Mouse (Mus musculus) lung, postnatal 0 days (tissue): ENCODE measurements around the gene Dbf4. TPM values are rescaled to one million over a fixed set of nuclear protein-coding genes. Genes with fewer than 3 reads are reported as not detected.

ENCODE experiments used
- ATAC-seq: fragments of 200-750 bp; cut with Nextera tagmentation; 2 replicates; pipeline ENCODE4 v1.8.0; 2017; ENCODE audit warnings: moderate library complexity
- DNase-seq: peaks from one replicate; pipeline ENCODE4 v3.0.0-alpha.2; 2016; ENCODE audit warnings: low spot score
- H3K27ac ChIP-seq: fragments of 300-500 bp; sonication (generic); 2 replicates; pipeline ENCODE4 v1.5.1; 2014; ENCODE audit warnings: antibody characterized with exemption, mild to moderate bottlenecking, low read length, mixed read lengths
- H3K27me3 ChIP-seq: fragments of 300-500 bp; sonication (generic); replicated peaks from 2 replicates; pipeline ENCODE4 v1.6.1; 2014; ENCODE audit warnings: low read length, mixed read lengths; ENCODE audit not compliant: insufficient read depth
- H3K36me3 ChIP-seq: fragments of 300-500 bp; sonication (generic); 2 replicates; pipeline ENCODE4 v1.6.1; 2014; ENCODE audit warnings: low read length, mixed read lengths; ENCODE audit not compliant: insufficient read depth
- H3K4me1 ChIP-seq: fragments of 300-500 bp; sonication (generic); 2 replicates; pipeline ENCODE4 v1.6.1; 2014; ENCODE audit warnings: antibody characterized with exemption, low read depth, low read length, mixed read lengths; ENCODE audit not compliant: insufficient read depth
- H3K4me2 ChIP-seq: fragments of 300-500 bp; sonication (generic); replicated peaks from 2 replicates; pipeline ENCODE4 v1.6.1; 2014; ENCODE audit warnings: low read depth, mild to moderate bottlenecking, low read length, moderate library complexity, mixed read lengths
- H3K4me3 ChIP-seq: fragments of 300-500 bp; sonication (generic); 2 replicates; pipeline ENCODE4 v1.5.1; 2014; ENCODE audit warnings: low read depth, low read length
- H3K9ac ChIP-seq: fragments of 300-500 bp; sonication (generic); replicated peaks from 2 replicates; pipeline ENCODE4 v1.6.1; 2014; ENCODE audit warnings: low read depth, mild to moderate bottlenecking
- H3K9me3 ChIP-seq: fragments of 300-500 bp; sonication (generic); 2 replicates; pipeline ENCODE4 v1.6.1; 2016; ENCODE audit warnings: low read length, mixed read lengths
- CTCF ChIP-seq: IDR thresholded peaks from 2 replicates; pipeline ENCODE4 v1.5.1; 2016; ENCODE audit warnings: antibody characterized with exemption, mild to moderate bottlenecking
- EP300 ChIP-seq: IDR thresholded peaks from 2 replicates; pipeline ENCODE4 v1.6.1; 2016; ENCODE audit warnings: antibody characterized with exemption, mild to moderate bottlenecking, control low read depth
- WGBS: fragments of 180-500 bp; shearing (Covaris S2); extraction: QIAGEN DNeasy Blood & Tissue Kit; methylation state at CpG from one replicate; pipeline ENCODE4 v1.1.7; 2014; 5-methylcytosine and 5-hydroxymethylcytosine counted together
- polyA plus RNA-seq: library from polyadenylated mRNA; unstranded; fragments of >200 nt; fragmentation: Nextera tagmentation; extraction: Ambion mirVana; gene quantifications from 2 replicates; pipeline ENCODE4 v1.2.1, GENCODE M21; 2015

Gene Dbf4
- polyA plus RNA-seq, 1 experiment from 2014 or later: 10.8 TPM

DNA sequence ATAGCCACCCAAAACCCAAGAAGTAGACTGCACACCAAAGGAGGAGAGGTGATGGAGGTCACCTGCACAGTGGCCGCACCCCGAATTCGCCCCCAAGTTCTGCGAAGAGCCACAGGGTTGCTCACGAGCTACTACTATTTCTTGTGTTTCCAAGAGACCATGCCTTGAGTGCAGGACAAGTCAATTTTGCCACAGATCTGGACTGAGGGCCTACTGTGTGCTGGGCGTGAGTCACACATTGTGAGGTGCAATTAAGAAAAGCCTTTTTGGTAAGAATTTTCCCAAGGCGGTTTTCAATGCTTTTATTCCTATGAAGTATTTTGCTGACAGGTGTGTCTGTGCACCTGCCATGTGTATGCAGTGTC lies 54.2 kb downstream of the Dbf4 start:
- Histone ChIP-seq H3K27ac (no peak overlapping the region), H3K4me3 (peak overlapping the region; percentile 48), H3K36me3 (no peaks in the 10 kb centered on the region), H3K9me3 (no peaks in the 10 kb centered on the region), H3K4me2 (peak overlapping the region; percentile 87; the same call in 1 of the 2 replicates), H3K27me3 (peaks cover 7% of the 10 kb centered on the region; the same call in 1 of the 2 replicates), H3K4me1 (no peaks in the 10 kb centered on the region), H3K9ac (no peak overlapping the region)
- no peak for TF ChIP-seq EP300
- no peak for TF ChIP-seq CTCF
- DNase-seq (no peak), ATAC-seq (no peak)
- WGBS: 43% methylated on average over 7 of the region's 7 CpGs

GRCm38 (mm10) chr5:8367614-8368327 lies 54.7 kb downstream of the Dbf4 start, which contains the start of gene Adam22:
Gene Adam22 (minus strand): TSS chr5:8368160.
- under 1% methylated on average over 53 of the region's 55 CpGs for WGBS
- TF ChIP-seq CTCF (0 out of 2 replicates have a peak, but pooled peaks have one; percentile 20), EP300 (no peak)
- H3K9ac ChIP-seq: no peak within 1 kb of the TSS
- H3K4me3 ChIP-seq: peak within 1 kb of the TSS; percentile 48
- H3K36me3 ChIP-seq: no peaks in the 10 kb centered on the region
- ATAC-seq: peak; percentile 97
- peak; percentile 78 for DNase-seq
- H3K4me2 ChIP-seq: peak within 1 kb of the TSS; percentile 87
- peaks cover 7% of the 10 kb centered on the region; the same call in 1 of the 2 replicates for H3K27me3 ChIP-seq
- H3K27ac ChIP-seq: no peak within 1 kb of the TSS
- H3K4me1 ChIP-seq: no peaks in the 10 kb centered on the region
- no peaks in the 10 kb centered on the region for H3K9me3 ChIP-seq

DNA sequence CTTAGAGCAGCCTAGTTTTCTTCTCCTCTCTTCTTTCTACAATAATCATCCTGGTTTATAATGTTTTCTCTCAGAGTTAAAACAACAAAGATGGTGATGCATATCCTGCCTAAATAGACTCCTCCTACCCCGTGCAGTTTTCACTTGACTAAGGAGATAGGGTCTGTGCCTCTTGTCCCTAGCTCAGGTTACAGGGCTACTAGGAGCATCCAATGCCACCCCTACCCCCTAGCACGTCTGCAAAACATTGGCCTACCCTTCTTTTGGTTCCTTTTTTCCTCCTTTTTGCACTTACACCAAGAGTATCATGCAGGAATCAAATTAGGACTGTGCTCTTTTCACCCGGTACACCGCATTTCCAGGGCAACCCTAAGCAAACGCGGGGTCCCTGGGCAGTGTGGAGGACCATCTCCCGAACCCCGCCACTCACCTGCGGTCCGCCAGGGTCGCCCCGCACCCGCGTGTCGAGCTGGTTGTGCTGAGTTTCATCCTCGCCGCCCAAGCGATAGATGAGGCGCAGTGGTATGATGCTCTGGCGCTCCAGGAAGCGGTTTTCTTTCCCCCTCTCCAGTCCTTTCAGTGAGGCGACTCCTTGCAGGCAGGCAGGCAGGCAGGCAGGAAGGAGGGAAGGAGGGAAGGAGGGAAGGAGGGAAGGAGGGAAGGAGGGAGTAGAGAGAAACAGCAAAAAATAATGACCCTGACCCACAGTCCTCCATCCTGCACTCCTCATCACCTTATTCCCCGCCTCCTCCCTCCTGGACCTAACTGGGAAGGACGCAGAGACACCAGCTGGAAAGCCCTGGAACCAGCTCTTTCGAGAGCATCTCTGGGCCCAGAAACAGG lies 55.5 kb downstream of the Dbf4 start:
- DNase-seq: no peak
- Histone ChIP-seq H3K4me1 (no peaks in the 10 kb centered on the region), H3K27me3 (peaks cover 7% of the 10 kb centered on the region; the same call in 1 of the 2 replicates), H3K27ac (no peak overlapping the region), H3K9ac (no peak overlapping the region), H3K36me3 (no peaks in the 10 kb centered on the region), H3K4me2 (peak overlapping the region; percentile 87), H3K4me3 (peak overlapping the region; percentile 48; the same call in 1 of the 2 replicates), H3K9me3 (no peaks in the 10 kb centered on the region)
- TF ChIP-seq EP300 (no peak), CTCF (no peak)
- 5% methylated on average over 25 of the region's 25 CpGs for WGBS
- ATAC-seq: no peak

GRCm38 (mm10) chr5:8362361-8362760 lies 60.2 kb downstream of the Dbf4 start:
- Histone ChIP-seq H3K4me3 (no peak overlapping the region), H3K9me3 (no peaks in the 10 kb centered on the region), H3K4me1 (no peaks in the 10 kb centered on the region), H3K27ac (no peak overlapping the region), H3K36me3 (no peaks in the 10 kb centered on the region), H3K4me2 (no peak overlapping the region), H3K9ac (no peak overlapping the region), H3K27me3 (no peaks in the 10 kb centered on the region)
- TF ChIP-seq EP300 (no peak), CTCF (peak; percentile 50)
- ATAC-seq (no peak), DNase-seq (peak; percentile 45)
- WGBS: 49% methylated on average over 1 of the region's 1 CpGs

GRCm38 (mm10) chr5:8357677-8358076 lies 64.8 kb downstream of the Dbf4 start:
- H3K9me3 ChIP-seq: no peaks in the 10 kb centered on the region
- H3K9ac ChIP-seq: no peak overlapping the region
- ATAC-seq (peak; percentile 61), DNase-seq (no peak)
- no peaks in the 10 kb centered on the region for H3K4me1 ChIP-seq
- no peak for TF ChIP-seq CTCF
- TF ChIP-seq EP300: no peak
- H3K27ac ChIP-seq: peak overlapping the region; percentile 47
- no peaks in the 10 kb centered on the region for H3K36me3 ChIP-seq
- no peak overlapping the region for H3K4me3 ChIP-seq
- no peak overlapping the region for H3K4me2 ChIP-seq
- no peaks in the 10 kb centered on the region for H3K27me3 ChIP-seq
- WGBS: 61% methylated on average over 8 of the region's 8 CpGs
